Mouse (Mus musculus): ENCODE measurements at regions not wholly inside any gene's neighbourhood (a gene's known extent, or its start where the extent isn't known, plus 50 kb on each side); places are given as distances from the start of the nearest gene placed in this dataset.

GRCm38 (mm10) chr17:45879478-45880250, 146.0 kb upstream of the 1600014C23Rik start:
- no peak for TF ChIP-seq CTCF (IDR thresholded peaks at IDR 0.05; ENCODE audit: control insufficient read depth, insufficient read depth, insufficient read length)
- no peak for TF ChIP-seq MAX (IDR thresholded peaks at IDR 0.05)
- no peak for TF ChIP-seq MYOG (IDR thresholded peaks at IDR 0.05; ENCODE audit: control insufficient read depth, extremely low read depth, insufficient read length)
- TF ChIP-seq USF1 (IDR thresholded peaks at IDR 0.05; ENCODE audit: low read depth): no peak
- no peak for TF ChIP-seq MYOD1 (IDR thresholded peaks at IDR 0.05; ENCODE audit: control insufficient read depth, insufficient read length, low read depth)
- TF ChIP-seq FOSL1 (IDR thresholded peaks at IDR 0.05; ENCODE audit: insufficient read depth, low read length, poor library complexity, severe bottlenecking): no peak
- TF ChIP-seq CEBPB (IDR thresholded peaks at IDR 0.05; ENCODE audit: low read depth): no peak
